ENCODE assay signal across 8 mouse cellular contexts in the genomic region with DNA sequence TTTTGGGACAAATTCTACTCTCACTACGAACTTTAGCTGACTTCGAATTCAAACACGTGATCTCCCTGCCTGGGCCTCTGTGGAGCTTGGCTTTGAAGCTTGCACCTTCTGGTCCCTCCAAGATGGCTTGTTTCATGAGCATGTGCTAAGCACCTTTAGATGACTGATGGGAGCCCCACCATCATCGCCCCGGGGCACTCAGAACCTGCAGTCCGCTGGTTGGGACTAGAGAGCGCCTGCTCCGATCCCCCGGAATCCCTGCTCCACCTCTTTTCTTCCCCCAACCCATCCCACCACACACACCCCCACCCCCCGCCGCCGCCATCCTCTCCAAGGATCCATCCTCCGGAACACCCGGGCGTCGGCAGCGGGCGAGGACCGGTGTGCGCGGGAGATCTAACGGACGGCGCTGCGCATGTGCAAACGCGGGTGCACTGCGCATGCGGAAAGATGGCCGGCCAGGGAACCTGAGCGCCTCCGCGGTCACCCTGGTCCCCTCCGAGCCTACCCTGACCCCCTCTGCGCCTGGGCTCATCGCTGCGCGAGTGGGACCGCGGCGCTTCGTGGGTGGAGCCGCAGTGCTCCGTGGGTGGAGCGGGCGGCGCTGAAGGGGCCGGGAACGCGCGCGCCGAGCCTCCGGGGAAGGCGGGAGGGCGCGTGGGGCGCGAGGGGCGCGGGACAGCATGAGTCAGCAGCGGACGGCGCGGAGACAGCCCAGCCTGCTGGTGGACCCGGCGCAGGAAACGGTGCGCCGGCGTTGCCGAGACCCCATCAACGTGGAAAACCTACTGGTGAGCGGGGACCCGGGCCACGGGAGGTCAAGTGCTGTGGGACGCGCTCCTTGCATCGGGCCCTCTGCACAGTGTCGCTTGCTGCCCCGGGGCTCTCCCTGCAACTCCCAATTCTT. TPM values are rescaled to one million over a fixed set of nuclear protein-coding genes. Genes with fewer than 3 reads are reported as not detected.
DNase-seq lines count a peak whose midpoint lies in the region; ATAC-seq lines count a peak whose summit lies in the region.

Gene E2f6, plus strand, starts transcription at position 439 of the 907 bp plus-strand sequence.

- peak within 1 kb of the TSS; percentile 85 for H3K9ac ChIP-seq in heart, embryonic 13.5 days
- peak within 1 kb of the TSS; percentile 80 for H3K9ac ChIP-seq in liver, embryonic 12.5 days

- peak within 1 kb of the TSS; percentile 94 for H3K4me2 ChIP-seq in heart, embryonic 13.5 days
- H3K4me2 ChIP-seq in liver, embryonic 12.5 days, result peak within 1 kb of the TSS; percentile 94

- peak within 1 kb of the TSS; percentile 82 for H3K27ac ChIP-seq in brown adipose tissue, adult 24 weeks (replicated peaks; ENCODE audit: low read depth, low read length)
- H3K27ac ChIP-seq in heart, embryonic 13.5 days (replicated peaks), result peak within 1 kb of the TSS; percentile 70
- peak within 1 kb of the TSS; percentile 75 for H3K27ac ChIP-seq in liver, embryonic 12.5 days

- peak within 1 kb of the TSS; percentile 98 for H3K4me3 ChIP-seq in brown adipose tissue, adult 24 weeks (ENCODE audit: insufficient read depth, low read depth, low read length)
- peak within 1 kb of the TSS; percentile 75 for H3K4me3 ChIP-seq in heart, embryonic 13.5 days
- peak within 1 kb of the TSS; percentile 75 for H3K4me3 ChIP-seq in liver, embryonic 12.5 days

- H3K4me1 ChIP-seq in brown adipose tissue, adult 24 weeks (ENCODE audit: control insufficient read depth, insufficient read depth, insufficient read length, low read length), result 0 out of 2 replicates have a peak, but pooled peaks cover 5% of the 10 kb centered on the region
- peaks cover 24% of the 10 kb centered on the region for H3K4me1 ChIP-seq in heart, embryonic 13.5 days
- peaks cover 27% of the 10 kb centered on the region for H3K4me1 ChIP-seq in liver, embryonic 12.5 days

- H3K9me3 ChIP-seq in heart, embryonic 13.5 days, result no peaks in the 10 kb centered on the region
- H3K9me3 ChIP-seq in liver, embryonic 12.5 days (replicated peaks), result no peaks in the 10 kb centered on the region

- peak; percentile 86 for DNase-seq in CD4-positive helper T cell, adult 2 months (ENCODE audit: low read depth, low spot score)
- peak; percentile 90 for DNase-seq in kidney, postnatal 10 days
- peak; percentile 88 for DNase-seq in naive thymus-derived CD4-positive, alpha-beta T cell, adult 2 months (ENCODE audit: low read depth)
- DNase-seq in splenic B cell, adult 2 months (ENCODE audit: low read depth, low spot score), result peak; percentile 86

- peak; percentile 79 for ATAC-seq in erythroid progenitor cell, adult 5-6 weeks (replicated peaks; ENCODE audit: low FRiP score, poor library complexity, severe bottlenecking)
- peak; percentile 58 for ATAC-seq in heart, embryonic 13.5 days (ENCODE audit: extremely low read depth, insufficient number of reproducible peaks, low FRiP score, low TSS enrichment)
- peak; percentile 82 for ATAC-seq in liver, embryonic 12.5 days

- peaks cover 26% of the 10 kb centered on the region for H3K36me3 ChIP-seq in heart, embryonic 13.5 days
- peaks cover 23% of the 10 kb centered on the region for H3K36me3 ChIP-seq in liver, embryonic 12.5 days
- no peaks in the 10 kb centered on the region for H3K36me3 ChIP-seq in splenic B cell, adult 2 months (ENCODE audit: control insufficient read depth, insufficient read depth, low read length, poor library complexity, severe bottlenecking)

- WGBS in heart, embryonic 13.5 days, result 6% methylated on average over 81 of the region's 81 CpGs
- 6% methylated on average over 76 of the region's 81 CpGs for WGBS in liver, embryonic 12.5 days (ENCODE audit: insufficient replicate concordance)

- H3K27me3 ChIP-seq in heart, embryonic 13.5 days (replicated peaks), result peaks cover 45% of the 10 kb centered on the region
- peaks cover 48% of the 10 kb centered on the region for H3K27me3 ChIP-seq in liver, embryonic 12.5 days (replicated peaks)
- no peaks in the 10 kb centered on the region for H3K27me3 ChIP-seq in splenic B cell, adult 2 months (ENCODE audit: control insufficient read depth, insufficient read depth, low read length, poor library complexity, severe bottlenecking)

RNA-seq across cellular contexts. Expression of gene E2f6, which starts in this region (rescaled TPM):
- polyA plus RNA-seq in brown adipose tissue, adult 24 weeks (2012; ENCODE audit: insufficient read depth, insufficient read length, missing spikeins), result 30.8 and 34.9 TPM in 2 replicates
- total RNA-seq in erythroid progenitor cell, adult 5-6 weeks (2015; ENCODE audit: low replicate concordance), result 29.6 and 47.8 TPM in 2 replicates
- 19.9 and 33.5 TPM in 2 replicates for total RNA-seq in erythroid progenitor cell, adult 5-6 weeks (2017; ENCODE audit: low replicate concordance)
- polyA plus RNA-seq in heart, embryonic 13.5 days (2015; fragmentation: Nextera tagmentation; extraction: Ambion mirVana), result 43.6 and 50.8 TPM in 2 replicates
- 39.8 TPM in 2 replicates for polyA plus RNA-seq in liver, embryonic 12.5 days (2016; fragmentation: Nextera tagmentation; extraction: Ambion mirVana)

Comparison
In these comparisons a context has a peak if more than half of its experiments do, and no peak if none do; other contexts are left out.
1. Peak in every context shown above with its lines: DNase-seq, ATAC-seq, H3K4me3 ChIP-seq and H3K27ac ChIP-seq.